Mouse (Mus musculus): ENCODE data around the gene Limk2. TPM values are rescaled to one million over a fixed set of nuclear protein-coding genes. Genes with fewer than 3 reads are reported as not detected.

Gene Limk2
- polyA plus RNA-seq, 1 experiment from 2014 or later: 54.6 TPM

- no peaks in the 10 kb centered on the region for H3K27me3 ChIP-seq (ENCODE audit: low read depth, poor library complexity, severe bottlenecking)
- H3K27ac ChIP-seq: no peak overlapping the region
- WGBS: 34% methylated on average over 2 of the region's 2 CpGs
- H3K4me1 ChIP-seq: no peaks in the 10 kb centered on the region
- DNase-seq (ENCODE audit: low spot score): no peak
- peaks cover 52% of the 10 kb centered on the region for H3K36me3 ChIP-seq
- H3K4me3 ChIP-seq: no peak overlapping the region
- H3K9me3 ChIP-seq (replicated peaks): no peaks in the 10 kb centered on the region
Measured at GRCm38 (mm10) chr11:3314148-3314547, 94.8 kb downstream of the Limk2 start.

GRCm38 (mm10) chr11:3313294-3313693 lies 95.7 kb downstream of the Limk2 start:
- no peaks in the 10 kb centered on the region for H3K27me3 ChIP-seq (ENCODE audit: low read depth, poor library complexity, severe bottlenecking)
- DNase-seq (ENCODE audit: low spot score): no peak
- no peak overlapping the region for H3K27ac ChIP-seq
- no peaks in the 10 kb centered on the region for H3K4me1 ChIP-seq
- WGBS: 97% methylated on average over 1 of the region's 1 CpGs
- H3K9me3 ChIP-seq (replicated peaks): no peaks in the 10 kb centered on the region
- H3K36me3 ChIP-seq: peaks cover 60% of the 10 kb centered on the region
- H3K4me3 ChIP-seq: no peak overlapping the region

GRCm38 (mm10) chr11:3311586-3312347 lies 97.2 kb downstream of the Limk2 start:
- peaks cover 73% of the 10 kb centered on the region for H3K36me3 ChIP-seq
- no peak for DNase-seq (ENCODE audit: low spot score)

GRCm38 (mm10) chr11:3310789-3311585 lies 98.0 kb downstream of the Limk2 start:
- Histone ChIP-seq H3K4me1 (no peaks in the 10 kb centered on the region), H3K9me3 (replicated peaks) (no peaks in the 10 kb centered on the region), H3K27ac (no peak overlapping the region), H3K36me3 (peaks cover 80% of the 10 kb centered on the region), H3K4me3 (no peak overlapping the region), H3K27me3 (ENCODE audit: low read depth, poor library complexity, severe bottlenecking) (no peaks in the 10 kb centered on the region)
- 89% methylated on average over 10 of the region's 10 CpGs for WGBS
- no peak for DNase-seq (ENCODE audit: low spot score)

More at GRCm38 (mm10) chr11:3311586-3312347, 97.2 kb downstream of the Limk2 start:
- 0 out of 2 replicates have a peak overlapping the region, but pooled peaks have one; percentile 4 for H3K27ac ChIP-seq
- H3K27me3 ChIP-seq (ENCODE audit: low read depth, poor library complexity, severe bottlenecking): no peaks in the 10 kb centered on the region
- no peaks in the 10 kb centered on the region for H3K9me3 ChIP-seq (replicated peaks)
- no peaks in the 10 kb centered on the region for H3K4me1 ChIP-seq
- H3K4me3 ChIP-seq: no peak overlapping the region
- 85% methylated on average over 10 of the region's 10 CpGs for WGBS

- H3K4me1 ChIP-seq: no peaks in the 10 kb centered on the region
- no peaks in the 10 kb centered on the region for H3K27me3 ChIP-seq (ENCODE audit: low read depth, poor library complexity, severe bottlenecking)
- no peak overlapping the region for H3K27ac ChIP-seq
- no peaks in the 10 kb centered on the region for H3K9me3 ChIP-seq (replicated peaks)
- peaks cover 91% of the 10 kb centered on the region for H3K36me3 ChIP-seq
- 97% methylated on average over 4 of the region's 4 CpGs for WGBS
- H3K4me3 ChIP-seq: no peak overlapping the region
- DNase-seq (ENCODE audit: low spot score): no peak
Measured at GRCm38 (mm10) chr11:3309884-3310283, 99.1 kb downstream of the Limk2 start.

GRCm38 (mm10) chr11:3307875-3308274 lies 101.1 kb downstream of the Limk2 start:
- Histone ChIP-seq H3K4me3 (no peak overlapping the region), H3K36me3 (peaks cover 99% of the 10 kb centered on the region), H3K4me1 (no peaks in the 10 kb centered on the region), H3K9me3 (replicated peaks) (no peaks in the 10 kb centered on the region), H3K27me3 (ENCODE audit: low read depth, poor library complexity, severe bottlenecking) (no peaks in the 10 kb centered on the region), H3K27ac (no peak overlapping the region)
- WGBS: 95% methylated on average over 3 of the region's 3 CpGs
- no peak for DNase-seq (ENCODE audit: low spot score)

- H3K4me1 ChIP-seq: no peaks in the 10 kb centered on the region
Measured at GRCm38 (mm10) chr11:3305821-3306220, 103.2 kb downstream of the Limk2 start.

GRCm38 (mm10) chr11:3302792-3303191 lies 106.2 kb downstream of the Limk2 start:
- no peak for DNase-seq (ENCODE audit: low spot score)
- Histone ChIP-seq H3K36me3 (peaks cover 100% of the 10 kb centered on the region), H3K27me3 (ENCODE audit: low read depth, poor library complexity, severe bottlenecking) (no peaks in the 10 kb centered on the region), H3K27ac (no peak overlapping the region), H3K4me1 (no peaks in the 10 kb centered on the region), H3K9me3 (replicated peaks) (no peaks in the 10 kb centered on the region), H3K4me3 (no peak overlapping the region)
- WGBS: 88% methylated on average over 4 of the region's 4 CpGs

More at GRCm38 (mm10) chr11:3305821-3306220, 103.2 kb downstream of the Limk2 start:
- DNase-seq (ENCODE audit: low spot score): no peak
- H3K4me3 ChIP-seq: no peak overlapping the region
- H3K27ac ChIP-seq: no peak overlapping the region
- no peaks in the 10 kb centered on the region for H3K9me3 ChIP-seq (replicated peaks)
- 95% methylated on average over 4 of the region's 4 CpGs for WGBS
- H3K27me3 ChIP-seq (ENCODE audit: low read depth, poor library complexity, severe bottlenecking): no peaks in the 10 kb centered on the region
- H3K36me3 ChIP-seq: peaks cover 100% of the 10 kb centered on the region

GRCm38 (mm10) chr11:3302385-3302784 lies 106.6 kb downstream of the Limk2 start:
- H3K36me3 ChIP-seq: peaks cover 100% of the 10 kb centered on the region
- no peak overlapping the region for H3K4me3 ChIP-seq
- H3K27ac ChIP-seq: no peak overlapping the region
- no peak for DNase-seq (ENCODE audit: low spot score)
- H3K9me3 ChIP-seq (replicated peaks): no peaks in the 10 kb centered on the region
- H3K27me3 ChIP-seq (ENCODE audit: low read depth, poor library complexity, severe bottlenecking): no peaks in the 10 kb centered on the region
- WGBS: 96% methylated on average over 4 of the region's 4 CpGs
- H3K4me1 ChIP-seq: no peaks in the 10 kb centered on the region

GRCm38 (mm10) chr11:3301075-3301474 lies 107.9 kb downstream of the Limk2 start:
- WGBS: 98% methylated on average over 5 of the region's 5 CpGs
- Histone ChIP-seq H3K36me3 (peaks cover 100% of the 10 kb centered on the region), H3K4me3 (no peak overlapping the region), H3K9me3 (replicated peaks) (no peaks in the 10 kb centered on the region), H3K27ac (no peak overlapping the region), H3K4me1 (peaks cover 4% of the 10 kb centered on the region; the same call in 1 of the 2 replicates), H3K27me3 (ENCODE audit: low read depth, poor library complexity, severe bottlenecking) (no peaks in the 10 kb centered on the region)
- no peak for DNase-seq (ENCODE audit: low spot score)

- H3K4me1 ChIP-seq: peaks cover 24% of the 10 kb centered on the region
- peaks cover 100% of the 10 kb centered on the region for H3K36me3 ChIP-seq
- no peak overlapping the region for H3K4me3 ChIP-seq
- no peaks in the 10 kb centered on the region for H3K27me3 ChIP-seq (ENCODE audit: low read depth, poor library complexity, severe bottlenecking)
- no peak overlapping the region for H3K27ac ChIP-seq
- 95% methylated on average over 14 of the region's 14 CpGs for WGBS
- no peaks in the 10 kb centered on the region for H3K9me3 ChIP-seq (replicated peaks)
- DNase-seq (ENCODE audit: low spot score): no peak
Measured at GRCm38 (mm10) chr11:3298813-3299185, 110.2 kb downstream of the Limk2 start.

GRCm38 (mm10) chr11:3297871-3298812 lies 110.8 kb downstream of the Limk2 start:
- H3K27me3 ChIP-seq (ENCODE audit: low read depth, poor library complexity, severe bottlenecking): no peaks in the 10 kb centered on the region
- no peaks in the 10 kb centered on the region for H3K9me3 ChIP-seq (replicated peaks)
- H3K27ac ChIP-seq: no peak overlapping the region
- H3K4me1 ChIP-seq: peaks cover 31% of the 10 kb centered on the region
- H3K4me3 ChIP-seq: no peak overlapping the region
- no peak for DNase-seq (ENCODE audit: low spot score)
- 94% methylated on average over 10 of the region's 10 CpGs for WGBS
- peaks cover 100% of the 10 kb centered on the region for H3K36me3 ChIP-seq

Measured in limb, embryonic 10.5 days (tissue).